Mouse (Mus musculus) limb, embryonic 12.5 days (tissue): ENCODE measurements around the gene Myrfl. TPM values are rescaled to one million over a fixed set of nuclear protein-coding genes. Genes with fewer than 3 reads are reported as not detected.

Experiments
- ATAC-seq: fragments of 200-750 bp; cut with Nextera tagmentation; 2 replicates; pipeline ENCODE4 v1.8.0; 2017; ENCODE audit warnings: low read depth, moderate TSS enrichment; ENCODE audit not compliant: insufficient number of reproducible peaks, insufficient read depth, low FRiP score, low TSS enrichment
- H3K27ac ChIP-seq: fragments of 300-500 bp; sonication (generic); 2 replicates; pipeline ENCODE4 v1.5.1; 2016; ENCODE audit warnings: mild to moderate bottlenecking, moderate library complexity
- H3K27me3 ChIP-seq: fragments of 300-500 bp; sonication (generic); 2 replicates; pipeline ENCODE4 v1.6.1; 2016; ENCODE audit warnings: mild to moderate bottlenecking, moderate library complexity
- H3K36me3 ChIP-seq: fragments of 300-500 bp; sonication (generic); 2 replicates; pipeline ENCODE4 v1.6.1; 2016; ENCODE audit warnings: mild to moderate bottlenecking, moderate library complexity
- H3K4me1 ChIP-seq: fragments of 300-500 bp; sonication (generic); replicated peaks from 2 replicates; pipeline ENCODE4 v1.6.1; 2016
- H3K4me2 ChIP-seq: fragments of 300-500 bp; sonication (generic); 2 replicates; pipeline ENCODE4 v1.6.1; 2016; ENCODE audit warnings: mild to moderate bottlenecking, moderate library complexity
- H3K4me3 ChIP-seq: fragments of 300-500 bp; sonication (generic); replicated peaks from 2 replicates; pipeline ENCODE4 v1.5.1; 2016; ENCODE audit warnings: mild to moderate bottlenecking
- H3K9ac ChIP-seq: fragments of 300-500 bp; sonication (generic); replicated peaks from 2 replicates; pipeline ENCODE4 v1.6.1; 2016; ENCODE audit warnings: mild to moderate bottlenecking, moderate library complexity
- H3K9me3 ChIP-seq: fragments of 300-500 bp; sonication (generic); 2 replicates; pipeline ENCODE4 v1.6.1; 2016; ENCODE audit warnings: mild to moderate bottlenecking, moderate library complexity
- whole genome bisulfite sequencing: fragments of 180-500 bp; shearing (Covaris S2); methylation state at CpG from one replicate; pipeline ENCODE4 v1.1.7; 2016; 5-methylcytosine and 5-hydroxymethylcytosine counted together
- polyA plus RNA-seq: library from polyadenylated mRNA; unstranded; fragments of >200 nt; fragmentation: Nextera tagmentation; extraction: Ambion mirVana; gene quantifications from 2 replicates; pipeline ENCODE4 v1.2.1, GENCODE M21; 2016

Myrfl gene
- polyA plus RNA-seq, 1 experiment from 2014 or later, result 0.10 TPM

DNA sequence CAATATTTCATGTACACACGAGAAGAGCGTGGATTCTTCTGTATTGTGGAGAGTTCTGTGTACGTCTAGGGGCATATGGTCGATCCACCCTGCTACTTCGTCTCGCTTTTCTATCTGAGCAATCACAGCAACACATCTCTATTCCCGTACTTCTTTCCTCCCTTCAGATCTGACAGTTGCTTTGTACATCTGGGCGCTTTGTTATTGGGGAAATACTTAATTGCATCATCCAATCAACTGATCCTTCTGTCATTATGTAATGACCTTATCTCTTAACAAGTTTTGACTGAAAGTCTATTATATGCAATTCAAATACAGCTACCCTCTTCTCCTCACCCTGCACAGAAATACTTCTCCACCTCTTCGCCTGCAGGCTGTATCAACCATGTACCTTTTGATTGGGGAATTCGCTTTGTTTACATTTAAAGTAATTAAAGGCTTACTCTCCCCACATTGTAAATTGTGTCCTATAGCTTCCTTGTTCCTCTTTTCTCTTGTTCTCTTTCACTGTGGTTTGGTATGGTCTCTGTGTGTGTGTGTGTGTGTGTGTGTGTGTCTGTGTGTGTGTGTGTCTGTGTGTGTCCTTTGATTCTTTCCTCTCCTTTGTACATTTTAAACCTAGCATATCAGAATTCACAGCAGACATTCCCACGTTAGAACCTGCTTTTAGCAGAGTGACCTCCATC is 29.9 kb upstream of the Myrfl start:
- Histone ChIP-seq H3K9ac (no peak overlapping the region), H3K36me3 (peaks cover 75% of the 10 kb centered on the region), H3K9me3 (no peaks in the 10 kb centered on the region), H3K27me3 (no peaks in the 10 kb centered on the region), H3K4me1 (no peaks in the 10 kb centered on the region), H3K27ac (no peak overlapping the region), H3K4me3 (no peak overlapping the region), H3K4me2 (no peak overlapping the region)
- WGBS, result 81% methylated on average over 11 of the region's 11 CpGs
- ATAC-seq, result no peak

DNA sequence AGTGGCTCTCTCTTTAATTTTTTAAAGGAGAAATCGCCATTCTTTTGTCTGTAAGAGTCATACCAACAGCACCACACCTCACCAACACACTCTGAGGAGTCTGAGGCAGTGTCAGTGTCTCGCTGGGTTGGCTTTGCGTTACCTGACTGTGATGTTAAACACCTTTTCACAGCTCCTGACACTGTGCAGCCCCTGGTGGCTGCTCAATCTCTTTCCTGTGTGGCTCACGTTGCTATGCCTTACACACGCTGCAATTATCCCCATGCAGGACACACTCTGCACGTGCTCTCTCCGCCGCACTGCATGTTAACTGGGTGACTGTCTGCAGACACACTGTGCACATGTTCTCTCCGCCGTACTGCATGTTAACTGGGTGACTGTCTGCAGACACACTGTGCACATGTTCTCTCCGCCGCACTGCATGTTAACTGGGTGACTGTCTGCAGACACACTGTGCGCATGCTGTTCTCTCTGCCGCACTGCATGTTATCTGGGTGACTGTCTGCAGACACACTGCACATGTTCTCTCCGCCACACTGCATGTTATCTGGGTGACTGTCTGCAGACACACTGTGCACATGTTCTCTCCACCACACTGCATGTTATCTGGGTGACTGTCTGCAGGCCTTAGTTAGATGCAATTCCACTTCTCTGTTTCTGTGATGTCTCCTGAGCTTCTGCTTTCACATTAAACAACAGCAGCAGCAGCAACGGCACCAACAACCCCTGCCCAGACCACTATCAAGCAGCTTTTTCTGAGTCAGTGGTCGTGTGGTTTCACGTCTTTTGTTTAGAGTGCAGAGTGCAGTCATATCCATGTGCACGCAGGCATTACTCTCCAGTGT is 27.2 kb upstream of the Myrfl start:
- Histone ChIP-seq H3K27me3 (no peaks in the 10 kb centered on the region), H3K4me3 (no peak overlapping the region), H3K9ac (no peak overlapping the region), H3K9me3 (no peaks in the 10 kb centered on the region), H3K4me2 (no peak overlapping the region), H3K36me3 (peaks cover 81% of the 10 kb centered on the region), H3K27ac (no peak overlapping the region), H3K4me1 (no peaks in the 10 kb centered on the region)
- ATAC-seq, result no peak
- 92% methylated on average over 19 of the region's 19 CpGs for WGBS

DNA sequence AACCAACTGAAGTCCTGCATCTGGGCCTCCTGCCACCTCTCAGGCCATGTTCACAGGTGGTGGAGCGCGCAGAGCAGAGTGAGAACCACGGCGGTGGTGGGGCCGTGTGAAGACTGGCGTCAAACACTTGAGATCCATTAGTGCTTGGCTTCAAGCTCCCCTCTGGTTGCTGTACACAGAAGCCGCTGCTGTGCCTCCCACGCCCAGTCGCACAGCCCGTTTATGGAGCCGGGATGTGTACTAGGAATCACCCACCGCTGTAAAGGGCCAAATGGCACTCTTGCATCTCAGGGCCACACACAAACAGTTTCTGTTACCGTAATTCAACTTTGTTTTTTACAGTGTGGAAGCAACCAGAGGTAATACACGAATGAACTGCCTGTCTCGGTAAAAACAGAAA is 25.4 kb upstream of the Myrfl start:
- 87% methylated on average over 15 of the region's 15 CpGs for WGBS
- no peak overlapping the region for H3K27ac ChIP-seq
- ATAC-seq, result no peak
- no peaks in the 10 kb centered on the region for H3K4me1 ChIP-seq
- no peak overlapping the region for H3K4me3 ChIP-seq
- no peak overlapping the region for H3K9ac ChIP-seq
- H3K36me3 ChIP-seq, result peaks cover 77% of the 10 kb centered on the region
- no peaks in the 10 kb centered on the region for H3K9me3 ChIP-seq
- H3K4me2 ChIP-seq, result no peak overlapping the region
- no peaks in the 10 kb centered on the region for H3K27me3 ChIP-seq

DNA sequence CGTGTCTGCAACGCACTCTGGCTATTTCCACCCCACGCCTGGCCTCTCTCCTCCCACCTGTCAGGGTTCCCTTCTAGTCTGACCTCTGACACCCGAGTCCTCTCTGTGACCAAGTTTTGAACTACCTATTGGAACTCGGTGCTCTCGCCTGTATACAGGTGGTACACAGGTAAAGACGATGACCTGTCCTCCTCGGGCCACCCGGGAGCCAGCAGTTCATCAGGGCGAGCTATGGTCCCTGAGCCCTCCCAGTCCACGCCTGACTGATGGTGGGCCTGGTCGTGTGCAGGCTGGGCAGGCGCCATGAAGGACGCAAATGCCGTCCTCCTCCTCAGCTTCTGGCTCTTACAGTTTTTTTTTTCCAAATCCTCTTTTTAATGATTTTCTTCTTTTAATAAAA is 24.7 kb upstream of the Myrfl start:
- Histone ChIP-seq H3K4me1 (peaks cover 3% of the 10 kb centered on the region; the same call in 1 of the 2 replicates), H3K36me3 (peaks cover 74% of the 10 kb centered on the region), H3K27ac (no peak overlapping the region), H3K27me3 (no peaks in the 10 kb centered on the region), H3K4me3 (no peak overlapping the region), H3K9me3 (no peaks in the 10 kb centered on the region), H3K9ac (no peak overlapping the region), H3K4me2 (no peak overlapping the region)
- no peak for ATAC-seq
- 91% methylated on average over 15 of the region's 15 CpGs for WGBS

DNA sequence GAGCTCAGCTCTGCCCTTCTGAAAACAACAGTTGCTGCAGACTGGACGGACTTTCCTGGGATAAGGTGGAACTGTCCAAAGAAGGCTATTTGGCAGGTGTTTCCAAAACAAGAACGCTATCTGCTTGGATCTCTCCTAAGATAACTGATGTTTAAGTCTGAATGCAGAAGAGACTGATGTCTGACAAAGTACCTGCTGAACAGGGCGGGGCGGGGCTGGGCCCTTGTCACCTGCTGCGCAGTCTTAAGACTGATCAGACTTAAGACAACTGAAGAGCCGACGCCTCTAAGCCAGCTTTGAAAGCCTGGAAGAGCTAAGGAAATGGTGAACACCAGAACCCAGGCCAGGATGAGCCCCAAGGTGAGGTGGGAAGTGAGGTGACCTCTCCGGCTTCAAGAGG is 23.9 kb upstream of the Myrfl start:
- 94% methylated on average over 8 of the region's 8 CpGs for WGBS
- H3K4me2 ChIP-seq, result no peak overlapping the region
- H3K4me3 ChIP-seq, result no peak overlapping the region
- H3K4me1 ChIP-seq, result peaks cover 3% of the 10 kb centered on the region; the same call in 1 of the 2 replicates
- H3K9ac ChIP-seq, result no peak overlapping the region
- ATAC-seq, result no peak
- peaks cover 73% of the 10 kb centered on the region for H3K36me3 ChIP-seq
- H3K27ac ChIP-seq, result no peak overlapping the region
- no peaks in the 10 kb centered on the region for H3K27me3 ChIP-seq
- H3K9me3 ChIP-seq, result no peaks in the 10 kb centered on the region

DNA sequence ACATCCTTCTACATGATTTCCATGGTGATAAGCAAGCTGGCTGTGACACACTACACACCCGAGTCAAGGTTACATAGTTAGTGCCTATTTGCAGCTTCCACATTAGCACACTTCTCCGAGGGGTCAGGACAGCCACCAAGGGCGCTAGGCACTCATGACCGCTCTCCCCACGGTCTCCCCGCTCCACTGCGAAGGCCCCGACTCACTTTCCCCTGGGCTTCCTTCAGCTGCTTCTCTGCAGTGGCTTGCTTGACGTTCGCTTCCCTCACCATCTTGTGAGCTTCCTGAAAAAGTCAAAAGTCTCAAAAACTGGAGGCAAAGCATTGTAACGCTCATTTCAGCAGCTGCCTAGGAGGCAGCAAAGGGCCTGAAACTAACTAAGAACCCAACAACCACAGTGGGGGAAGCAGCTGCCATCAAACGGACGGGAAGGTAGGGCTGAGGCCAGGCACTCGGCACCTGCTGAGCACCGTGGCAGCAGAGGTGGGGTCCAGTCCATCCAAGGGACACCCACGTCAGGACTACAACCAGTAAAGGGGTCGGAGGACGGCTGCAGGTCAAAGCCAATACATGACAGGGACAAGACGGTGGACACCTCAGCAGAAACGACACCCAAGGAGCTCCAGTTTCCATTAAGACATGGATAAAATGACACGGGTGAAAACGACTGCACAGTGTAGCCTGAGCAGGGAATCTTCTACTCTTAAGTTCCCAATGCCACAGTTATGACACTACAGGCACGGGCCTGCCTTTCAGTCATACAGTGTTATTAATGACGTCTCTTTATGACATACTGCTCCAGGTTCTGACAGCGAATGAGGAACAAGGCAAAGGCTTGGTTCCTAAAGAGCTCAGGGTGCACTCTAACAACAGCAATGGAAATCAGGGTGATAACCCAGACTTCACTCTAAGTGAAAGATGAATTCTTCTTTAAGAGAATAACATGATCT is 22.9 kb upstream of the Myrfl start:
- Histone ChIP-seq H3K27me3 (no peaks in the 10 kb centered on the region), H3K9ac (no peak overlapping the region), H3K4me1 (peaks cover 3% of the 10 kb centered on the region; the same call in 1 of the 2 replicates), H3K36me3 (peaks cover 73% of the 10 kb centered on the region), H3K9me3 (no peaks in the 10 kb centered on the region), H3K4me2 (no peak overlapping the region), H3K4me3 (no peak overlapping the region), H3K27ac (no peak overlapping the region)
- WGBS, result 85% methylated on average over 25 of the region's 25 CpGs
- no peak for ATAC-seq

DNA sequence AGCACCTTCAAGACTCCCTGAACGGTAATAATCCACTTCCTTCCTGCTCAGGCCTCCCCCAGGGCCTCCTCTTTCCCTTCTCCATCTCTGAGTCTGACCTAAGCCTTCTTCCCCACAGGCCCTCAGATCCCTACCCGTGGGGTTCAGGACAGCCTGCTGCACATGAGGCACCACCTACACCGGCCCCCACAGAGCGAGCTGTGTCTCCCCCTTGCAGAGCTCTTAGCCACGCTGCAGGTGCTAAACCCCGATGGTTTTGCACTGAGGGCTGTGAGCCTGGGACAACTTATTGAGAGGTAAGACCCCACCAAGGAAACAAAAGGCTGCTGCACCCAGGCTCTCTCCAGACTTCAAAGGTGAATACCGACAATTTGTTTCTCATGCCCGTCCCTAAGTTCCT is 19.9 kb upstream of the Myrfl start:
- Histone ChIP-seq H3K36me3 (peaks cover 77% of the 10 kb centered on the region), H3K4me2 (no peak overlapping the region), H3K9me3 (no peaks in the 10 kb centered on the region), H3K27me3 (no peaks in the 10 kb centered on the region), H3K4me1 (peaks cover 3% of the 10 kb centered on the region; the same call in 1 of the 2 replicates), H3K27ac (no peak overlapping the region), H3K9ac (no peak overlapping the region; the same call in 1 of the 2 replicates), H3K4me3 (no peak overlapping the region)
- ATAC-seq, result no peak
- 81% methylated on average over 8 of the region's 8 CpGs for WGBS

DNA sequence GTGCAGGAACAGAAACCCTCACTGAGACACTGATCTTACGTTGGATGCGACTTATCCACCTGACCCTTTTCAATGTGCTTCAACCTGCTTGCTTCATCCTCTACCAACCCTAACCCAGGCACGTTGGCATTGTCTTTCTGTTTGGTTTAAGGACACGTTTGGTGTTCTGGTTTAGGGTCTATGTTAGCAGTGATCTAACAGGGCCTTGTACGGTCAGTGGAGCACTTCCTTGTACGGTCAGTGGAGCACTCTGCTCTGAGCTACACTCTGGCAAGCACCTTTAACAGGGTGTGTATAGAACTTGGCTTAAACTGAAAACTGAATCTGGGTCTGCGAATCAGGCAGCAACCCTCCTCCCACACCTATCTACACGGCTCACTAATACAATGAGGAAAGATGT is 18.6 kb upstream of the Myrfl start:
- H3K4me1 ChIP-seq, result peaks cover 3% of the 10 kb centered on the region; the same call in 1 of the 2 replicates
- no peaks in the 10 kb centered on the region for H3K27me3 ChIP-seq
- H3K9me3 ChIP-seq, result no peaks in the 10 kb centered on the region
- no peak overlapping the region for H3K27ac ChIP-seq
- peaks cover 82% of the 10 kb centered on the region for H3K36me3 ChIP-seq
- no peak for ATAC-seq
- H3K4me2 ChIP-seq, result no peak overlapping the region
- 89% methylated on average over 8 of the region's 8 CpGs for WGBS
- H3K4me3 ChIP-seq, result no peak overlapping the region
- no peak overlapping the region for H3K9ac ChIP-seq

DNA sequence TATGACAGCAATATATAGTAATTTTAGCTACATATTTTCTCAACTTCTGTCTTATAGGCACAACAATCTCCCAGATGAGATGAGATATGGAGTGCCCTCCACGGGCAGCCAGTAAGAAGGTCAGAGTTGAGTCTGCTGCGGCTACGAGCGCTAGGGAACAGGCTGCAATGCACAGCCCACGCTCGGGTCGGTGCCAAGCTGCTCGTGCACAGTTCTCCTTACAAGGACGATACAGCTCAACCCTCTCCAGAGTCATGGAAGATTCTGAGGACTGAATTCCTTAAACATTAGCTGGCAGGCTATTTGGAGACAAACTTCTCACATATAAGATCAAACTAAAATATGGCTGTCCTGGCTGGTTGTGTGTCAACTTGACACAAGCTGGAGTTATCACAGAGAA is 17.9 kb upstream of the Myrfl start:
- Histone ChIP-seq H3K9ac (no peak overlapping the region), H3K27me3 (no peaks in the 10 kb centered on the region), H3K4me3 (no peak overlapping the region), H3K4me1 (peaks cover 3% of the 10 kb centered on the region; the same call in 1 of the 2 replicates), H3K9me3 (no peaks in the 10 kb centered on the region), H3K27ac (no peak overlapping the region), H3K4me2 (no peak overlapping the region), H3K36me3 (peaks cover 84% of the 10 kb centered on the region)
- 94% methylated on average over 9 of the region's 9 CpGs for WGBS
- ATAC-seq, result no peak

DNA sequence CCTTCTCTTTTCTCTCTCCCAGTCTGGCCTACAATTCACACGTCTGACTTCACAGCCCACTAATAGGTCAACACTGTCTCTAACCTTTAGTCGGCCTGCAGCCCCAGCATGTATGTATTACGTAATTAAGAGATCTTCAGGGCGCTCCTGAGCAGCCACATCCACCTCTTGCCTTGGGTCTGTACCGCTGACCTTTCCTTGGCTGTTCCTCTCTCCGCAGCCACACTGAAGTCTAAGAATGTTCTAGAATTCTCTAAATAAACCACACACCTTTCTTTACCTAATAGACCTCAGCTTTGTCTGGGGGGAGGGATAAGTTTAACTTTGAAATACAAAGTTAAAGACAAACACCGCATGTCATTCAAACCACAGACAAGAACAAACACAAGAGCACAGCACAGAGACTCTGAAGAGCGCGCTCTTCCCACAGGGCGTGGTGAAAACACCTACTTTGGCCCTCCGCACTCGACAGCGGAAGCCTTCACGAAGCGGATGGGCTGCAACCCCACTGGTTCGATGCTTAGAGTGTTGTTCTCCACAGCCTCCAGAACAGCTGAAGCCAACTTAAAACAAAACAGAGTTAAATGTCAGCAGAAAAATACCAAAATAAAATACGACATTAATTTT is 17.0 kb upstream of the Myrfl start:
- ATAC-seq, result no peak

More for the DNA sequence above, 17.0 kb upstream of the Myrfl start:
- H3K4me3 ChIP-seq, result no peak overlapping the region
- H3K27ac ChIP-seq, result no peak overlapping the region
- no peaks in the 10 kb centered on the region for H3K27me3 ChIP-seq
- H3K9me3 ChIP-seq, result no peaks in the 10 kb centered on the region
- H3K36me3 ChIP-seq, result peaks cover 87% of the 10 kb centered on the region
- H3K4me1 ChIP-seq, result peaks cover 3% of the 10 kb centered on the region; the same call in 1 of the 2 replicates
- no peak overlapping the region for H3K4me2 ChIP-seq
- WGBS, result 91% methylated on average over 17 of the region's 17 CpGs
- no peak overlapping the region for H3K9ac ChIP-seq
